Mouse (Mus musculus): ENCODE measurements around the gene Gm10563. TPM values are rescaled to one million over a fixed set of nuclear protein-coding genes. Genes with fewer than 3 reads are reported as not detected.

The Gm10563 gene
- total and polyA plus RNA-seq, 3 experiments = not detected

DNA sequence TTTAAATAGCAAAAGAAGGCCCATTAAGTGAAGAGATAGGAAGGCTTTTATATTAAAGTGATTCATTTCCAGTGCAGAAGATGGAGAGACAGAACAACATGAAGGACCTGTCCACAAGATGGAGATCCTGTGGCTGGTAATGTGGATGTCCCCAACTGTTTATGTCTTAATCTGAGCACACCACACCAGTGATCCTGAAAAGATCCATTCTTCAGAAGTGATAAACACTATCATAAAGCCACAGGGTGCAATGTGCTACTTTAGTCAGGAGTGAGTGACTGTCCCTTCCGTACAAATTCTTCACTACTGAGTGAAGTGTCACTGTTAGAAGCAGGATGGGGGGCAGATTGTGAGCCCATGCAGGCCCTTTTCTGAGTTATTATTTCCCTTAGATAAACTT lies 42.5 kb downstream of the Gm10563 start:
- no peak for DNase-seq
- intact Hi-C loops (cut with DNase I) = no loop called here
- Histone ChIP-seq H3K36me3 (ENCODE audit: control insufficient read depth, insufficient read depth, low read length) (peaks cover 3% of the 10 kb centered on the region; the same call in 1 of the 2 replicates), H3K79me2 (replicated peaks; ENCODE audit: control insufficient read depth, insufficient read depth, low read length) (no peaks in the 10 kb centered on the region), H3K27me3 (ENCODE audit: control insufficient read depth, insufficient read depth, low read length) (no peaks in the 10 kb centered on the region), H3K27ac (no peak overlapping the region), H3K4me1 (ENCODE audit: control insufficient read depth, insufficient read depth, low read length) (no peaks in the 10 kb centered on the region), H3K9ac (ENCODE audit: low read depth, low read length) (no peak overlapping the region), H3K4me3 (no peak overlapping the region)
- 86% methylated on average over 1 of the region's 1 CpGs for WGBS
- TF ChIP-seq CTCF (IDR thresholded peaks at IDR 0.05) (no peak), EP300 (IDR thresholded peaks at IDR 0.05; ENCODE audit: insufficient read depth, low read depth, low read length) (no peak), POLR2A (IDR thresholded peaks at IDR 0.05; ENCODE audit: insufficient read depth, low read depth, low read length) (no peak)

DNA sequence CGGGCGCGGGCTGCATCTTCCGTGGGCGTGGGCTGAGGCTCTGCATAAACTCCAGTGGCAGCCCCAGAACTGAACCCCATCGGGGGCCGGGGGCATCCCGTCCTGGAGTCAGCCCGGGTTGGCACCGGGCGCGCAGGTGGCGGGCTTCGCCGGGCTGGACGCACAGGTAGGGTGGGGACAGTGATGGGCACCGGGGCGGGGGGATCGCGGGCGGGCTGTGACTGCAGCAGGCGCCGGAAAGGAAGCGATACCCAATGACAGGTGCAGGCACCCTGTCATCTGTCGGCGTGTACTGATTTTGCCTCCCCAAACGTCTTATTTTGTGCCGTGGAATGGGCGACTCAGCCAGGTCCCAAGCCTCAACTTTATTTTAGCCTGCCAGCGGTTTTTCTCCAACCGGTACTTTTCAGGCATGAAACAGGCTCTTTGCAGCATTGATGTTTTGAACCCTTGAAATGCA lies 43.2 kb downstream of the Gm10563 start:
- intact Hi-C loops (cut with DNase I) = loop anchor here (2.0 kb wide), 2 partner anchors 23 to 39 kb away; partner anchors contain the start of genes Cdk11b and Nadk
- Histone ChIP-seq H3K9ac (ENCODE audit: low read depth, low read length) (peak overlapping the region; percentile 94), H3K36me3 (ENCODE audit: control insufficient read depth, insufficient read depth, low read length) (peaks cover 3% of the 10 kb centered on the region; the same call in 1 of the 2 replicates), H3K27me3 (ENCODE audit: control insufficient read depth, insufficient read depth, low read length) (no peaks in the 10 kb centered on the region), H3K4me3 (peak overlapping the region; percentile 99), H3K27ac (peak overlapping the region; percentile 100), H3K79me2 (replicated peaks; ENCODE audit: control insufficient read depth, insufficient read depth, low read length) (no peaks in the 10 kb centered on the region), H3K4me1 (ENCODE audit: control insufficient read depth, insufficient read depth, low read length) (no peaks in the 10 kb centered on the region)
- no peak for TF ChIP-seq CTCF (IDR thresholded peaks at IDR 0.05)
- WGBS = 2% methylated on average over 31 of the region's 31 CpGs
- DNase-seq = no peak

DNA sequence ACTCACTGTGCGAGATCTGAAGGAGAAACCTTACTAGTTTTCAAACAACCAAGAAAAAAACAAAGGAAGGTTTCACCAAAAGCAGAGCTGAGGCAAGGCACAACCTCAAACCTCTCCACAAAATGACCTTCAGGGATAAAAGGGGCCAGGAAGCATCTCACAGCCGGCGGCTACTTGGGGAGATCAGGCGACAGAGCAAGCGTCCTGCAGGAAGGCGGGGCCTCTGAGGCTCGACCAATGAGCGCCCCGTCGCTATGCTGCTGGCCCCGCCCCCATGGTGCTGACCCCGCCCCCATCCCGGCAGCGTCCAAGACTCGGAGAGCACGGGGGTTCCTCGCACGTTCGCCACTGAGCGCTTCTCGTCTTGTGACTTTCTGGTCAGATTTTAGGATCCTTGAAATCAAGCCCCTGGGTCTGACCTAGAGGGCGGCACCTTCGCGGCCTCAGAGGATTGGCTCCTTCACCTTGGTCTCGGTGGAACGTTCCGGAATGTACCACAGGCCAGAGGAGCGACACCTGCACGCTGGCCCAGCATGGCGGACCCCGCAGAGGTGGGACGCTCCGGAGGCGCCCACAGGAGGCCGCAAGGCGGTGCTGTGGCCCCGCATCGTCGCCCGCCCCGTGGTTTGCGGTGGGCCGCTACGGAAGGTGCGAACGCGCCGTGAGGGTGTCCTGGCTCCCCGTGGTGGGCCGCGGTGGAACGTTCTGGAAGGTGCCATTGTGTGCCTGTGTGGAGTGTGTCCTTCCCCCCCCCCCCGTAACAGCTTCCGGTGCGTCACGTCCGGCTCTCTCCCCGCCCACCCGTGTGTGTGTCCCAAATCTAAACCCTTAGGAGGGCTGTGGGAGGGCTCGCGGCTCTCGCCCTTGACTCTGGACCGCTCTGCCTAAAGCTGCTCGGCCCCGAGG lies 43.9 kb downstream of the Gm10563 start, which contains the start of gene Slc35e2:
Slc35e2 (plus strand) TSS at position 326 of the 906 bp plus-strand sequence.
- Histone ChIP-seq H3K4me1 (ENCODE audit: control insufficient read depth, insufficient read depth, low read length) (no peaks in the 10 kb centered on the region), H3K9ac (ENCODE audit: low read depth, low read length) (peak within 1 kb of the TSS; percentile 94), H3K36me3 (ENCODE audit: control insufficient read depth, insufficient read depth, low read length) (peaks cover 3% of the 10 kb centered on the region; the same call in 1 of the 2 replicates), H3K79me2 (replicated peaks; ENCODE audit: control insufficient read depth, insufficient read depth, low read length) (no peaks in the 10 kb centered on the region), H3K27me3 (ENCODE audit: control insufficient read depth, insufficient read depth, low read length) (no peaks in the 10 kb centered on the region), H3K4me3 (peak within 1 kb of the TSS; percentile 99), H3K27ac (peak within 1 kb of the TSS; percentile 100)
- TF ChIP-seq EP300 (IDR thresholded peaks at IDR 0.05; ENCODE audit: insufficient read depth, low read depth, low read length) (peak; percentile 68; the same call in 1 of the 2 replicates), POLR2A (IDR thresholded peaks at IDR 0.05; ENCODE audit: insufficient read depth, low read depth, low read length) (peak; percentile 90), CTCF (IDR thresholded peaks at IDR 0.05) (peak; percentile 45)
- peak; percentile 95 for DNase-seq
- intact Hi-C loops (cut with DNase I) = loop anchor here (2.0 kb wide), 2 partner anchors 23 to 39 kb away; partner anchors contain the start of genes Cdk11b and Nadk
- under 1% methylated on average over 63 of the region's 65 CpGs for WGBS

DNA sequence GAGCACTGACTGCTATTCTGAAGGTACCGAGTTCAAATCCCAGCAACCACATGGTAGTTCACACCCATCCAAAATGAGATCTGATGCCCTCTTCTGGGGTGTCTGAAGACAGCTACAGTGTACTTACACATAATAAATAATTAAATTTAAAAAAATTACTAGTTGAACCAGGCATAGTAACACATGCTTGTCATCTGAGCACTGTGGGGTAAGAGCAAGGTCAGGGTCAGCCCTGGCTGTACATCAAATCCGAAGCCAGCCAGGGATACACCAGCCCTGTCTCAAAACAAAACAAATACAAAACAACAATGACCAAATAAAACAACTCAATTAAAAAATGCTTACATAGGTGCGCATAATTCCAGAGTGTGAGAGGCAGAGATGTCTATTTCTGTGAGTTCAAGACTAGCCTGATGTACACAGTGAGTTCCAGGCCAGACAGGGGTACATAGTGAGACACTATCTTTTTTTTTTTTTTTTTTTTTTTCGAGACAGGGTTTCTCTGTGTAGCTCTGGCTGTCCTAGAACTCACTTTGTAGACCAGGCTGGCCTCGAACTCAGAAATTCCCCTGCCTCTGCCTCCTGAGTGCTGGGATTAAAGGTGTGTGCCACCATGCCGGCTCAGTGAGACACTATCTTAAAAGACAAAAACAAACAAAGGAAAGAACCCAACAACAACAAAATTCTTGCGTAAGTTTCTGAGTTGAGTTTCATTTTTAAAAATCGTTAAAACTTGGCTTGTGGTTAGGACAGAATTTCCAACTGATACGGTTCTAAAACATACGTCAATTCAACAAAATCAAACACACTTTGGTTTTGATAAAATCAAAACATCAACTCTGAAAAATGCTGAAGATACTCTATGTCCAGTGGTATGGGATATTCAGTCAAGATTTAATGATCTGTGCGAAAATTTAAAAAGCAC lies 45.0 kb downstream of the Gm10563 start:
- no peak for DNase-seq
- H3K27ac ChIP-seq = peak overlapping the region; percentile 100
- H3K27me3 ChIP-seq (ENCODE audit: control insufficient read depth, insufficient read depth, low read length) = no peaks in the 10 kb centered on the region
- H3K4me3 ChIP-seq = no peak overlapping the region; the same call in 1 of the 2 replicates
- H3K9ac ChIP-seq (ENCODE audit: low read depth, low read length) = no peak overlapping the region
- WGBS = 73% methylated on average over 11 of the region's 11 CpGs
- H3K36me3 ChIP-seq (ENCODE audit: control insufficient read depth, insufficient read depth, low read length) = peaks cover 3% of the 10 kb centered on the region; the same call in 1 of the 2 replicates
- H3K79me2 ChIP-seq (replicated peaks; ENCODE audit: control insufficient read depth, insufficient read depth, low read length) = no peaks in the 10 kb centered on the region
- no peaks in the 10 kb centered on the region for H3K4me1 ChIP-seq (ENCODE audit: control insufficient read depth, insufficient read depth, low read length)
- TF ChIP-seq EP300 (IDR thresholded peaks at IDR 0.05; ENCODE audit: insufficient read depth, low read depth, low read length) (no peak), CTCF (IDR thresholded peaks at IDR 0.05) (no peak), POLR2A (IDR thresholded peaks at IDR 0.05; ENCODE audit: insufficient read depth, low read depth, low read length) (no peak)
- intact Hi-C loops (cut with DNase I) = loop anchor here (2.0 kb wide), 2 partner anchors 25 to 37 kb away; partner anchors contain the start of genes Cdk11b and Nadk

DNA sequence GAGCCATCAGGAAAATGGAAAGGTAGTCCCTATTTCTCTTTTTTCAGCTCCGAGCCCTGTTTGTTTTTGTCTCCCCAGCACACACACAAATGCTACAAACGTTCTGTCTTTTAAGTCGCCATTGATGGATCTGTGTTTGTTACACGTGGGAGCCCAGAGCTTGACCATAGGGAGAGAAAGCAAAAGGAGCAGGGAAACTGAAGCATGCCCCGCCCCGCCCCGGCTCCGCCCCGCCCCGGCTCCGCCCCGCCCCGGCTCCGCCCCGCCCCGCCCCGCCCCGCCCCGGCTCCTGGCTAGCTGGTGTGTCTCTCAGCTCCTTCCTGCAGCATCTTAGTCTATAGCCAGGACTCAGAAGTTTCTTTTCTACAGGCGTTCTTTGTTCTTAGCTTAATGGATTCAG lies 46.7 kb downstream of the Gm10563 start:
- Histone ChIP-seq H3K9ac (ENCODE audit: low read depth, low read length) (no peak overlapping the region), H3K4me1 (ENCODE audit: control insufficient read depth, insufficient read depth, low read length) (no peaks in the 10 kb centered on the region), H3K79me2 (replicated peaks; ENCODE audit: control insufficient read depth, insufficient read depth, low read length) (no peaks in the 10 kb centered on the region), H3K4me3 (no peak overlapping the region), H3K27ac (no peak overlapping the region), H3K36me3 (ENCODE audit: control insufficient read depth, insufficient read depth, low read length) (peaks cover 3% of the 10 kb centered on the region; the same call in 1 of the 2 replicates), H3K27me3 (ENCODE audit: control insufficient read depth, insufficient read depth, low read length) (no peaks in the 10 kb centered on the region)
- TF ChIP-seq EP300 (IDR thresholded peaks at IDR 0.05; ENCODE audit: insufficient read depth, low read depth, low read length) (no peak), CTCF (IDR thresholded peaks at IDR 0.05) (no peak), POLR2A (IDR thresholded peaks at IDR 0.05; ENCODE audit: insufficient read depth, low read depth, low read length) (no peak)
- 19% methylated on average over 20 of the region's 20 CpGs for WGBS
- intact Hi-C loops (cut with DNase I) = no loop called here
- no peak for DNase-seq
